Mouse (Mus musculus) kidney, adult 9 months (tissue): ENCODE measurements around the gene Gm136.

ENCODE experiments used
- DNase-seq: peaks from one replicate; pipeline ENCODE4 v3.0.0; 2022

Gm136 gene

GRCm38 (mm10) chr4:34707248-34707647 lies 48.8 kb downstream of the Gm136 start:
- DNase-seq = no peak

- no peak for DNase-seq
These were observed 53.0 kb downstream of the Gm136 start for GRCm38 (mm10) chr4:34703029-34703428.

GRCm38 (mm10) chr4:34702231-34702630 lies 53.8 kb downstream of the Gm136 start:
- no peak for DNase-seq

GRCm38 (mm10) chr4:34701528-34701927 lies 54.5 kb downstream of the Gm136 start:
- peak; percentile 60 for DNase-seq
